Mouse (Mus musculus): ENCODE measurements at regions not wholly inside any gene's neighbourhood (a gene's known extent, or its start where the extent isn't known, plus 50 kb on each side); places are given as distances from the start of the nearest gene placed in this dataset.

DNA sequence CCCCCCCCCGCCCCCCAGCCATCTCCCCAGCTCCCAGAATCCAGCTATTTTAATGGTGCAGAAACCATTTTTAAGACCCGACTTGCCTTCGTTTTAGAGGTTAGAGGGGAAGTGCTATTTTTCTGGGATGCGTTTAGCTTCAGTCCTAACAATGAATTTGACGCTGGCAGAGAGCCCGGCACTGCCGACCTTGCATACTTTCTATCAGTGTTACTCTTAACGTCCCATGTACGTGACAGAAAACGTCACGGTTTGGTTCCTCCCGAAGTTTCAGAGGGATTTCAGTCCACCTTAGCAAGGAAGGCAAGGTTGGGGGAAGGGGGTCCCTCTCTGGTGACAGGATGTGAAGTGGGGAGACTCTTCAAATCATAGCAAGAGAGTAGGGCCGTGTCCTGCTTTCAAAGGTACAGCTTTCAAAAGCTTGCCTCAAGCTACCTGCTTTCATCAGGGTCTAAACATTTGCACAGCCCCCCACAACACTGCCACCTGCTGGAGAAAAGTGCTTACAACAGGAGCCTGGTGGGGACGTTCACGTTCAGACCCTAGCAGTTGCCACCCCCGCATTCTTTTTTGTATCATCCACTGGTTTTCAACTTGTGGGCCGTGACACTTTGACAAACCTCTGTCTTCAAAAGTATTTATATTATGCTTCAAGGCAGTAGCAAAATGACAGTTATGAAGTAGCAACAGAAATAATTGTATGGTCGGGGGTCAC is 157.4 kb upstream of the Gm10131 start:
- H3K9ac ChIP-seq (ENCODE audit: insufficient read depth, low read depth, low read length, poor library complexity, severe bottlenecking) = no peak overlapping the region
- H3K4me3 ChIP-seq (ENCODE audit: insufficient read depth in 1 of 2, low read depth in 1 of 2, low read length in 2 of 2, poor library complexity in 1 of 2, severe bottlenecking in 1 of 2) = no peak overlapping the region
- peak; percentile 21 for DNase-seq (ENCODE audit: low read depth, low spot score)
- H3K36me3 ChIP-seq (ENCODE audit: control insufficient read depth, insufficient read depth, low read length, poor library complexity, severe bottlenecking) = no peaks in the 10 kb centered on the region
- no peaks in the 10 kb centered on the region for H3K9me3 ChIP-seq (ENCODE audit: control insufficient read depth, insufficient read depth, low read depth, low read length)
- TF ChIP-seq CHD2 (IDR thresholded peaks at IDR 0.05; ENCODE audit: low read depth, low read length) (no peak), ZNF384 (IDR thresholded peaks at IDR 0.05; ENCODE audit: low read depth, low read length) (no peak), HCFC1 (IDR thresholded peaks at IDR 0.05; ENCODE audit: borderline replicate concordance, insufficient read depth, low read length) (no peak), ZC3H11A (IDR thresholded peaks at IDR 0.05; ENCODE audit: borderline replicate concordance, low read depth, low read length) (no peak), MAFK (IDR thresholded peaks at IDR 0.05; ENCODE audit: insufficient read depth, low read depth, low read length) (no peak)
- no peaks in the 10 kb centered on the region for H3K4me1 ChIP-seq (ENCODE audit: control insufficient read depth in 2 of 2, insufficient read depth in 2 of 2, low read length in 2 of 2, poor library complexity in 1 of 2)
- in situ Hi-C loops (cut with MboI; ENCODE audit: low sequenced_read_pairs in 2 of 2, unreplicated experiment in 2 of 2) = no loop called here
- no peak overlapping the region for H3K27ac ChIP-seq (ENCODE audit: insufficient read depth, low read depth, low read length, poor library complexity, severe bottlenecking)

DNA sequence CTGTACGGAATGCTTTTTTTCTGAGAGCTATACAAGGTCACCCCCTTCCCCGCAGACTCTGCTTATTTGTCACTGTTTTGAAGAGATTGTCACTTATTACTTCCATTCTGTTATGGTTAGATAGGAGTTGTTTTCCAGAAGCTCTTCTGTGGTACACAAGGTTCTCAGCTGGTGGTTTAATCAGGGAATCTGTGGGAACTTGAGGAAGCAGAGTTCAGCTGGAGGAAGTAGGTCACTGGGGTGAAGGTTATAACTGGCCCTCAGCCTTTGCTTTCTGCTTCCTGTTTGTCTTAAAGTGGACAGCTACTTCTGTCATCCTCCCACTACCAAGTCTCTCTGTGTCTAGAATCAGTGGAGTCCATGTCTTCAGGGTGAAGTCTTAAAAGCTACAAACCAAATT is 143.4 kb upstream of the Gm10131 start:
- H3K4me1 ChIP-seq (ENCODE audit: control insufficient read depth in 2 of 2, insufficient read depth in 2 of 2, low read length in 2 of 2, poor library complexity in 1 of 2) = no peaks in the 10 kb centered on the region
- H3K4me3 ChIP-seq (ENCODE audit: insufficient read depth in 1 of 2, low read depth in 1 of 2, low read length in 2 of 2, poor library complexity in 1 of 2, severe bottlenecking in 1 of 2) = no peak overlapping the region
- H3K9ac ChIP-seq (ENCODE audit: insufficient read depth, low read depth, low read length, poor library complexity, severe bottlenecking) = no peak overlapping the region
- no peak overlapping the region for H3K27ac ChIP-seq (ENCODE audit: insufficient read depth, low read depth, low read length, poor library complexity, severe bottlenecking)
- H3K9me3 ChIP-seq (ENCODE audit: control insufficient read depth, insufficient read depth, low read depth, low read length) = no peaks in the 10 kb centered on the region
- in situ Hi-C loops (cut with MboI; ENCODE audit: low sequenced_read_pairs in 2 of 2, unreplicated experiment in 2 of 2) = no loop called here
- no peak for TF ChIP-seq ZNF384 (IDR thresholded peaks at IDR 0.05; ENCODE audit: low read depth, low read length)
- TF ChIP-seq HCFC1 (IDR thresholded peaks at IDR 0.05; ENCODE audit: borderline replicate concordance, insufficient read depth, low read length) = no peak
- TF ChIP-seq ZC3H11A (IDR thresholded peaks at IDR 0.05; ENCODE audit: borderline replicate concordance, low read depth, low read length) = no peak
- no peak for TF ChIP-seq CHD2 (IDR thresholded peaks at IDR 0.05; ENCODE audit: low read depth, low read length)
- no peak for TF ChIP-seq MAFK (IDR thresholded peaks at IDR 0.05; ENCODE audit: insufficient read depth, low read depth, low read length)
- H3K36me3 ChIP-seq (ENCODE audit: control insufficient read depth, insufficient read depth, low read length, poor library complexity, severe bottlenecking) = no peaks in the 10 kb centered on the region
- DNase-seq (ENCODE audit: low read depth, low spot score) = no peak

DNA sequence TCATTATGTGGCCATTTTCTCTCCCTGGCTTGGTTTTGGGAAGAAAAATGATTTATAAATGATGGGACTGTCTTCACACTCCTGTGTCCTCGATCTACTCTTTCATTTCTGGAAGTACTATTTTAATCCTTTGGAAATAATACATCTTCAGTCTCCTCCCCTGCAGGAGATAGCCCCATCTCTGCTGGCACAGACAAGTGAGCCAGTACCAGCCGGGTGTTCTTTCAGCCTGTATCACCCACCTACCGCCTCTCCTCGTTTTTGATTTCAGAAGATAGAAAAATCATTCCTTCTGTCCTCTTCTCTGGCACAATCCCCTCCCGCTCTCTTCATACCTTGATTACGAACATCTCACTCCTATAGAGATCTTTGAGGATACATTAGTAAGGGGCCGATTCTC is 140.4 kb upstream of the Gm10131 start:
- TF ChIP-seq ZC3H11A (IDR thresholded peaks at IDR 0.05; ENCODE audit: borderline replicate concordance, low read depth, low read length) (no peak), MAFK (IDR thresholded peaks at IDR 0.05; ENCODE audit: insufficient read depth, low read depth, low read length) (no peak), HCFC1 (IDR thresholded peaks at IDR 0.05; ENCODE audit: borderline replicate concordance, insufficient read depth, low read length) (no peak), CHD2 (IDR thresholded peaks at IDR 0.05; ENCODE audit: low read depth, low read length) (no peak), ZNF384 (IDR thresholded peaks at IDR 0.05; ENCODE audit: low read depth, low read length) (no peak)
- H3K4me1 ChIP-seq (ENCODE audit: control insufficient read depth in 2 of 2, insufficient read depth in 2 of 2, low read length in 2 of 2, poor library complexity in 1 of 2) = no peaks in the 10 kb centered on the region
- no peaks in the 10 kb centered on the region for H3K36me3 ChIP-seq (ENCODE audit: control insufficient read depth, insufficient read depth, low read length, poor library complexity, severe bottlenecking)
- H3K27ac ChIP-seq (ENCODE audit: insufficient read depth, low read depth, low read length, poor library complexity, severe bottlenecking) = no peak overlapping the region
- H3K9ac ChIP-seq (ENCODE audit: insufficient read depth, low read depth, low read length, poor library complexity, severe bottlenecking) = no peak overlapping the region
- no peak overlapping the region for H3K4me3 ChIP-seq (ENCODE audit: insufficient read depth in 1 of 2, low read depth in 1 of 2, low read length in 2 of 2, poor library complexity in 1 of 2, severe bottlenecking in 1 of 2)
- H3K9me3 ChIP-seq (ENCODE audit: control insufficient read depth, insufficient read depth, low read depth, low read length) = no peaks in the 10 kb centered on the region
- in situ Hi-C loops (cut with MboI; ENCODE audit: low sequenced_read_pairs in 2 of 2, unreplicated experiment in 2 of 2) = no loop called here
- DNase-seq (ENCODE audit: low read depth, low spot score) = no peak

DNA sequence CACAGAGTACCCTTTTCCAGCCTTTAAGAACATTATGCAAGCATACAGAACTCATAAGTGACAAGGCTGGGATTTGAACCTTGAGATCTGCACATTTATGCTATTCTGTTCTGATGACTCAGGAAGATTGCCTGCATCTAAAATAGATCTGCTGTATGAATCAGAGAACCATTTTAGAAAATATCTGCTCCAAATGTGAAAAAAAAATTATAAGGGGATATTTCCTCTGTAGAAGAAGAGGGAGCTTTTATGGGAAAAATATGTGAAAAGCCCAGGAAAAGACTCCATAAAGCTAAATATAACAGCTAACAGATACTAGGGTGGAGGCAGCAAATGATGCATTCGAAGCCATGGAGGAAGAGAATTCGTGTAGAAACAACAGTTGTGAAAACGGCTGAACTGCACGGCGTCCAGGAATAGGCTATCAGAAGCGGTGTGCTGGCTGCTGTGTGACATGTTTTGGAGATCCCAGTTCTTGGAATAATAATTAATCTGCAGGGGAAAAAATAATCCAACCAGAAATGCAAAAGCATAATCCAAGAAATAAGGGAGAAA is 127.9 kb upstream of the Gm10131 start:
- Histone ChIP-seq H3K36me3 (ENCODE audit: control insufficient read depth, insufficient read depth, low read length, poor library complexity, severe bottlenecking) (no peaks in the 10 kb centered on the region), H3K4me3 (ENCODE audit: insufficient read depth in 1 of 2, low read depth in 1 of 2, low read length in 2 of 2, poor library complexity in 1 of 2, severe bottlenecking in 1 of 2) (no peak overlapping the region), H3K27ac (ENCODE audit: insufficient read depth, low read depth, low read length, poor library complexity, severe bottlenecking) (no peak overlapping the region), H3K9me3 (ENCODE audit: control insufficient read depth, insufficient read depth, low read depth, low read length) (no peaks in the 10 kb centered on the region), H3K9ac (ENCODE audit: insufficient read depth, low read depth, low read length, poor library complexity, severe bottlenecking) (no peak overlapping the region), H3K4me1 (ENCODE audit: control insufficient read depth in 2 of 2, insufficient read depth in 2 of 2, low read length in 2 of 2, poor library complexity in 1 of 2) (no peaks in the 10 kb centered on the region)
- in situ Hi-C loops (cut with MboI; ENCODE audit: low sequenced_read_pairs in 2 of 2, unreplicated experiment in 2 of 2) = no loop called here
- TF ChIP-seq ZNF384 (IDR thresholded peaks at IDR 0.05; ENCODE audit: low read depth, low read length) (no peak), MAFK (IDR thresholded peaks at IDR 0.05; ENCODE audit: insufficient read depth, low read depth, low read length) (no peak), HCFC1 (IDR thresholded peaks at IDR 0.05; ENCODE audit: borderline replicate concordance, insufficient read depth, low read length) (no peak), ZC3H11A (IDR thresholded peaks at IDR 0.05; ENCODE audit: borderline replicate concordance, low read depth, low read length) (no peak), CHD2 (IDR thresholded peaks at IDR 0.05; ENCODE audit: low read depth, low read length) (no peak)
- no peak for DNase-seq (ENCODE audit: low read depth, low spot score)

Data from ES-E14 (cell line).